Mouse (Mus musculus) ES-Bruce4 (cell line): ENCODE measurements around the gene Fam131c. TPM values are rescaled to one million over a fixed set of nuclear protein-coding genes. Genes with fewer than 3 reads are reported as not detected.

Experiments used
- H3K27ac ChIP-seq: 2 replicates; pipeline ENCODE4 v1.5.1; 2012; ENCODE audit warnings: low read length, inconsistent platforms; ENCODE audit not compliant: insufficient read depth
- H3K27me3 ChIP-seq: 2 replicates; pipeline ENCODE4 v1.6.1; 2012; ENCODE audit warnings: mild to moderate bottlenecking, low read length, inconsistent platforms; ENCODE audit not compliant: control insufficient read depth, poor library complexity, insufficient read depth, severe bottlenecking
- H3K36me3 ChIP-seq: 2 replicates; pipeline ENCODE4 v1.6.1; 2012; ENCODE audit warnings: inconsistent platforms, mild to moderate bottlenecking, low read length, moderate library complexity; ENCODE audit not compliant: control insufficient read depth, poor library complexity, insufficient read depth, severe bottlenecking
- H3K4me1 ChIP-seq: one replicate; pipeline ENCODE4 v1.8.1; 2011; ENCODE audit warnings: low read length; ENCODE audit not compliant: control insufficient read depth, insufficient read depth
- H3K4me3 ChIP-seq: 2 replicates; pipeline ENCODE4 v1.5.1; 2011; ENCODE audit warnings: low read depth, mild to moderate bottlenecking, low read length
- H3K9ac ChIP-seq: 2 replicates; pipeline ENCODE4 v1.6.1; 2012; ENCODE audit warnings: low read depth, mild to moderate bottlenecking, inconsistent platforms; ENCODE audit not compliant: poor library complexity, severe bottlenecking
- H3K9me3 ChIP-seq: replicated peaks from 2 replicates; pipeline ENCODE4 v1.6.1; 2012; ENCODE audit warnings: mild to moderate bottlenecking, low read length, inconsistent platforms; ENCODE audit not compliant: control insufficient read depth, poor library complexity, insufficient read depth, severe bottlenecking
- CTCF ChIP-seq: IDR thresholded peaks from one replicate; pipeline ENCODE4 v1.8.1; 2011; ENCODE audit warnings: low read depth, low read length
- EP300 ChIP-seq: IDR thresholded peaks from 2 replicates; pipeline ENCODE4 v1.6.1; 2011; ENCODE audit warnings: low read depth, low read length; ENCODE audit not compliant: insufficient read depth
- POLR2A ChIP-seq: IDR thresholded peaks from one replicate; pipeline ENCODE4 v1.8.1; 2011; ENCODE audit warnings: low read length; ENCODE audit not compliant: insufficient read depth
- polyA plus RNA-seq: library from polyadenylated mRNA; stranded (reverse); fragments of >200 nt; gene quantifications from 2 replicates; pipeline ENCODE4 v1.2.4, GENCODE M21; 2011; ENCODE audit warnings: low read depth; ENCODE audit not compliant: missing spikeins, insufficient read depth, insufficient read length

Fam131c gene
- polyA plus RNA-seq, 1 experiment: 3.6 TPM

- no peaks in the 10 kb centered on the region for H3K27me3 ChIP-seq
- H3K27ac ChIP-seq: no peak within 1 kb of the TSS
- H3K9me3 ChIP-seq: no peaks in the 10 kb centered on the region
- peaks cover 5% of the 10 kb centered on the region for H3K4me1 ChIP-seq
- TF ChIP-seq POLR2A: no peak
- no peak for TF ChIP-seq EP300
- TF ChIP-seq CTCF: no peak
- no peaks in the 10 kb centered on the region for H3K36me3 ChIP-seq
- no peak within 1 kb of the TSS for H3K9ac ChIP-seq
- no peak within 1 kb of the TSS for H3K4me3 ChIP-seq
Measured at GRCm38 (mm10) chr4:141420192-141420829, 52.3 kb downstream of the Fam131c start, which contains the start of gene Hspb7. TSS of gene Hspb7 (plus strand) at chr4:141420779.

- Histone ChIP-seq H3K27me3 (no peaks in the 10 kb centered on the region), H3K9ac (no peak overlapping the region)
Measured at GRCm38 (mm10) chr4:141420886-141421285, 52.9 kb downstream of the Fam131c start.

GRCm38 (mm10) chr4:141421423-141421822 lies 53.4 kb downstream of the Fam131c start:
- H3K9ac ChIP-seq: no peak overlapping the region

More at GRCm38 (mm10) chr4:141420886-141421285, 52.9 kb downstream of the Fam131c start:
- TF ChIP-seq CTCF (no peak), EP300 (no peak), POLR2A (no peak)
- no peak overlapping the region for H3K4me3 ChIP-seq
- no peak overlapping the region for H3K27ac ChIP-seq
- no peaks in the 10 kb centered on the region for H3K9me3 ChIP-seq
- peaks cover 5% of the 10 kb centered on the region for H3K4me1 ChIP-seq
- no peaks in the 10 kb centered on the region for H3K36me3 ChIP-seq

GRCm38 (mm10) chr4:141422841-141423240 lies 54.8 kb downstream of the Fam131c start:
- Histone ChIP-seq H3K9me3 (no peaks in the 10 kb centered on the region), H3K9ac (no peak overlapping the region), H3K36me3 (no peaks in the 10 kb centered on the region), H3K27ac (no peak overlapping the region), H3K27me3 (no peaks in the 10 kb centered on the region), H3K4me1 (peaks cover 5% of the 10 kb centered on the region), H3K4me3 (no peak overlapping the region)
- TF ChIP-seq EP300 (no peak), POLR2A (no peak), CTCF (no peak)

More at GRCm38 (mm10) chr4:141421423-141421822, 53.4 kb downstream of the Fam131c start:
- no peak for TF ChIP-seq EP300
- TF ChIP-seq POLR2A: no peak
- no peak for TF ChIP-seq CTCF
- H3K27ac ChIP-seq: no peak overlapping the region
- H3K9me3 ChIP-seq: no peaks in the 10 kb centered on the region
- no peak overlapping the region for H3K4me3 ChIP-seq
- peaks cover 5% of the 10 kb centered on the region for H3K4me1 ChIP-seq
- H3K36me3 ChIP-seq: no peaks in the 10 kb centered on the region
- no peaks in the 10 kb centered on the region for H3K27me3 ChIP-seq

- H3K4me3 ChIP-seq: no peak overlapping the region
- no peak overlapping the region for H3K27ac ChIP-seq
- no peaks in the 10 kb centered on the region for H3K36me3 ChIP-seq
- H3K4me1 ChIP-seq: peaks cover 5% of the 10 kb centered on the region
- TF ChIP-seq CTCF (no peak), EP300 (no peak), POLR2A (no peak)
- no peaks in the 10 kb centered on the region for H3K27me3 ChIP-seq
- no peaks in the 10 kb centered on the region for H3K9me3 ChIP-seq
- H3K9ac ChIP-seq: no peak overlapping the region
Measured at GRCm38 (mm10) chr4:141423288-141423687, 55.3 kb downstream of the Fam131c start.

GRCm38 (mm10) chr4:141423691-141424431 lies 55.8 kb downstream of the Fam131c start:
- H3K4me1 ChIP-seq: peaks cover 5% of the 10 kb centered on the region
- no peaks in the 10 kb centered on the region for H3K27me3 ChIP-seq
- no peak overlapping the region for H3K9ac ChIP-seq
- no peak for TF ChIP-seq POLR2A
- no peak for TF ChIP-seq CTCF
- TF ChIP-seq EP300: no peak
- H3K36me3 ChIP-seq: no peaks in the 10 kb centered on the region
- H3K27ac ChIP-seq: no peak overlapping the region
- no peaks in the 10 kb centered on the region for H3K9me3 ChIP-seq
- H3K4me3 ChIP-seq: no peak overlapping the region
